Mouse (Mus musculus) myocyte (in vitro differentiated cells): ENCODE measurements at regions not wholly inside any gene's neighbourhood (a gene's known extent, or its start where the extent isn't known, plus 50 kb on each side); places are given as distances from the start of the nearest gene placed in this dataset.

Source experiments
- H3K27me3 ChIP-seq: one replicate; pipeline ENCODE4 v1.6.1; 2011; ENCODE audit not compliant: control insufficient read depth, insufficient read depth, insufficient read length
- H3K36me3 ChIP-seq: one replicate; pipeline ENCODE4 v1.6.1; 2011; ENCODE audit not compliant: control insufficient read depth, insufficient read depth
- H3K4me2 ChIP-seq: one replicate; pipeline ENCODE4 v1.6.1; 2011; ENCODE audit warnings: low read depth, control low read depth
- H3K4me3 ChIP-seq: one replicate; pipeline ENCODE4 v1.5.1; 2011; ENCODE audit warnings: mild to moderate bottlenecking, control low read depth, moderate library complexity
- H3K79me2 ChIP-seq: one replicate; pipeline ENCODE4 v1.6.1; 2011; ENCODE audit not compliant: control insufficient read depth, insufficient read depth
- H3ac ChIP-seq: one replicate; pipeline ENCODE4 v1.6.1; 2011; ENCODE audit not compliant: control insufficient read depth, insufficient read length
- CEBPB ChIP-seq: IDR thresholded peaks from 2 replicates; pipeline ENCODE4 v1.6.1; 2011; ENCODE audit warnings: mild to moderate bottlenecking, moderate library complexity; ENCODE audit not compliant: poor library complexity, insufficient read depth, severe bottlenecking
- E2F4 ChIP-seq: IDR thresholded peaks from one replicate; pipeline ENCODE4 v1.6.1; 2011; ENCODE audit warnings: mild to moderate bottlenecking, control low read depth, moderate library complexity; ENCODE audit not compliant: insufficient read depth
- MAX ChIP-seq: IDR thresholded peaks from one replicate; pipeline ENCODE4 v1.6.1; 2011; ENCODE audit warnings: low read depth, mild to moderate bottlenecking, control low read depth
- MYOD1 ChIP-seq, 3 experiments: IDR thresholded peaks; one replicate each; pipeline ENCODE4 v1.6.1; 2011; ENCODE audit warnings: control low read depth in 2 of 3, low read depth in 2 of 3, mild to moderate bottlenecking in 2 of 3, moderate library complexity in 1 of 3; ENCODE audit not compliant: insufficient read length in 2 of 3, control insufficient read depth in 1 of 3
- MYOG ChIP-seq, 3 experiments: IDR thresholded peaks; one replicate each; pipeline ENCODE4 v1.6.1; 2011; ENCODE audit warnings: control low read depth in 2 of 3, low read depth in 2 of 3, mild to moderate bottlenecking in 2 of 3; ENCODE audit not compliant: insufficient read length in 2 of 3, control insufficient read depth in 1 of 3, insufficient read depth in 1 of 3
- POLR2A ChIP-seq: IDR thresholded peaks from one replicate; pipeline ENCODE4 v1.6.1; 2011; ENCODE audit warnings: low read depth, mild to moderate bottlenecking, control low read depth, moderate library complexity; ENCODE audit not compliant: insufficient read length
- POLR2AphosphoS2 ChIP-seq: IDR thresholded peaks from one replicate; pipeline ENCODE4 v1.6.1; 2011; ENCODE audit warnings: low read depth, control low read depth; ENCODE audit not compliant: insufficient read length
- REST ChIP-seq: IDR thresholded peaks from one replicate; pipeline ENCODE4 v1.6.1; 2011; ENCODE audit warnings: mild to moderate bottlenecking, control low read depth, moderate library complexity; ENCODE audit not compliant: insufficient read depth, insufficient read length
- SRF ChIP-seq: IDR thresholded peaks from one replicate; pipeline ENCODE4 v1.6.1; 2011; ENCODE audit warnings: low read depth; ENCODE audit not compliant: control insufficient read depth, insufficient read length
- TCF12 ChIP-seq: IDR thresholded peaks from one replicate; pipeline ENCODE4 v1.6.1; 2011; ENCODE audit warnings: mild to moderate bottlenecking, control low read depth; ENCODE audit not compliant: poor library complexity, insufficient read depth, severe bottlenecking
- TCF3 ChIP-seq: IDR thresholded peaks from one replicate; pipeline ENCODE4 v1.6.1; 2011; ENCODE audit warnings: low read depth, control low read depth; ENCODE audit not compliant: insufficient read length
- USF1 ChIP-seq: IDR thresholded peaks from one replicate; pipeline ENCODE4 v1.6.1; 2011; ENCODE audit warnings: low read depth, mild to moderate bottlenecking, control low read depth, moderate library complexity

DNA sequence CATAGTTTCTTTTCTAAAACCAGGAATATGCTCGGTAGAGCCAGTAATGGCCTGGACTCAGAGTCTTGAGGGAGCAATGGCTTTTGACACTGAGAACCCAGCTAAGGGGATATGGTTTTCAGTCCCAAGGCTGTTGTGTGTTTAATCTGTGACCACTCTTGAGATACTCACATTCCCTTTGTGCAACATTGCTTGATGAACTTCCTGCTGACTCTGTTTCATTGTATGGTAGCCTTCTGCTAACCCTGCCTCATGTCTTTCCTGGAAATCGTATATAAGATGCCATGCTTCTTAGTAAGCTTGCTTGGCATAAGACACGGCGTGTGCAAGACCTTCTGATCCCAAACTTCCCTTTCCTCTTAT is 92.7 kb upstream of the Cpsf6 start:
- no peak for TF ChIP-seq POLR2A

GRCm38 (mm10) chr10:117471818-117472567 is 92.2 kb upstream of the Cpsf6 start:
- peak overlapping the region; percentile 28 for H3K4me2 ChIP-seq
- no peak for TF ChIP-seq MYOG (IDR thresholded peaks at IDR 0.05; ENCODE audit: control insufficient read depth in 1 of 3, insufficient read depth in 1 of 3, insufficient read length in 2 of 3, low read depth in 2 of 3)
- no peak for TF ChIP-seq POLR2AphosphoS2
- TF ChIP-seq REST, result no peak
- TF ChIP-seq CEBPB, result no peak
- TF ChIP-seq TCF3, result no peak
- no peak for TF ChIP-seq MYOD1 (IDR thresholded peaks at IDR 0.05; ENCODE audit: control insufficient read depth in 1 of 3, insufficient read length in 2 of 3, low read depth in 2 of 3)
- no peak for TF ChIP-seq USF1
- no peak for TF ChIP-seq POLR2A
- TF ChIP-seq TCF12, result no peak
- TF ChIP-seq E2F4, result no peak
- no peak for TF ChIP-seq SRF
- TF ChIP-seq MAX, result no peak
- H3K4me3 ChIP-seq, result no peak overlapping the region
- no peaks in the 10 kb centered on the region for H3K27me3 ChIP-seq
- H3K79me2 ChIP-seq, result no peaks in the 10 kb centered on the region
- H3ac ChIP-seq, result no peak overlapping the region
- H3K36me3 ChIP-seq, result no peaks in the 10 kb centered on the region

More for the DNA sequence above, 92.7 kb upstream of the Cpsf6 start:
- Histone ChIP-seq H3K79me2 (no peaks in the 10 kb centered on the region), H3K27me3 (no peaks in the 10 kb centered on the region), H3ac (no peak overlapping the region), H3K36me3 (no peaks in the 10 kb centered on the region), H3K4me3 (no peak overlapping the region), H3K4me2 (no peak overlapping the region)

GRCm38 (mm10) chr10:117471036-117471817 is 91.4 kb upstream of the Cpsf6 start:
- H3K4me2 ChIP-seq, result peak overlapping the region; percentile 50
- no peaks in the 10 kb centered on the region for H3K79me2 ChIP-seq
- H3K27me3 ChIP-seq, result no peaks in the 10 kb centered on the region
- H3K4me3 ChIP-seq, result no peak overlapping the region
- TF ChIP-seq MAX (no peak), SRF (no peak), MYOG (IDR thresholded peaks at IDR 0.05; ENCODE audit: control insufficient read depth in 1 of 3, insufficient read depth in 1 of 3, insufficient read length in 2 of 3, low read depth in 2 of 3) (no peak), TCF3 (no peak), MYOD1 (IDR thresholded peaks at IDR 0.05; ENCODE audit: control insufficient read depth in 1 of 3, insufficient read length in 2 of 3, low read depth in 2 of 3) (no peak), TCF12 (no peak), POLR2A (no peak), REST (no peak), CEBPB (no peak), USF1 (no peak), POLR2AphosphoS2 (no peak), E2F4 (no peak)
- no peak overlapping the region for H3ac ChIP-seq
- no peaks in the 10 kb centered on the region for H3K36me3 ChIP-seq

- TF ChIP-seq TCF12 (no peak), USF1 (no peak), REST (no peak), CEBPB (no peak), MYOG (IDR thresholded peaks at IDR 0.05; ENCODE audit: control insufficient read depth in 1 of 3, insufficient read depth in 1 of 3, insufficient read length in 2 of 3, low read depth in 2 of 3) (no peak), MAX (no peak), TCF3 (no peak), POLR2A (no peak), E2F4 (no peak), POLR2AphosphoS2 (no peak), SRF (no peak), MYOD1 (IDR thresholded peaks at IDR 0.05; ENCODE audit: control insufficient read depth in 1 of 3, insufficient read length in 2 of 3, low read depth in 2 of 3) (no peak)
- Histone ChIP-seq H3K79me2 (no peaks in the 10 kb centered on the region), H3K4me2 (no peak overlapping the region), H3K27me3 (no peaks in the 10 kb centered on the region), H3K36me3 (no peaks in the 10 kb centered on the region), H3ac (no peak overlapping the region), H3K4me3 (no peak overlapping the region)
These were observed 90.7 kb upstream of the Cpsf6 start for GRCm38 (mm10) chr10:117470481-117470880.

GRCm38 (mm10) chr10:117469573-117470090 is 89.8 kb upstream of the Cpsf6 start:
- H3K4me3 ChIP-seq, result no peak overlapping the region
- TF ChIP-seq SRF (no peak), POLR2AphosphoS2 (no peak), MYOD1 (IDR thresholded peaks at IDR 0.05; ENCODE audit: control insufficient read depth in 1 of 3, insufficient read length in 2 of 3, low read depth in 2 of 3) (no peak), USF1 (no peak), E2F4 (no peak), TCF3 (no peak), MAX (no peak), CEBPB (no peak), MYOG (IDR thresholded peaks at IDR 0.05; ENCODE audit: control insufficient read depth in 1 of 3, insufficient read depth in 1 of 3, insufficient read length in 2 of 3, low read depth in 2 of 3) (no peak), TCF12 (no peak), POLR2A (no peak), REST (no peak)
- no peaks in the 10 kb centered on the region for H3K27me3 ChIP-seq
- no peak overlapping the region for H3ac ChIP-seq
- no peaks in the 10 kb centered on the region for H3K79me2 ChIP-seq
- no peaks in the 10 kb centered on the region for H3K36me3 ChIP-seq
- no peak overlapping the region for H3K4me2 ChIP-seq
